Mouse (Mus musculus) cerebellum, adult 2 months (tissue): ENCODE data around the gene Rin3.

Experiments
- CTCF ChIP-seq: fragments of 200-500 bp; IDR thresholded peaks from 2 replicates; pipeline ENCODE4 v1.5.1; 2011; ENCODE audit warnings: low read depth, mild to moderate bottlenecking, control low read depth, low read length, moderate library complexity, borderline replicate concordance; ENCODE audit not compliant: insufficient read depth
- POLR2A ChIP-seq: fragments of 200-500 bp; IDR thresholded peaks from 2 replicates; pipeline ENCODE4 v1.6.1; 2011; ENCODE audit warnings: low read length, control low read depth, borderline replicate concordance; ENCODE audit not compliant: insufficient read depth

DNA sequence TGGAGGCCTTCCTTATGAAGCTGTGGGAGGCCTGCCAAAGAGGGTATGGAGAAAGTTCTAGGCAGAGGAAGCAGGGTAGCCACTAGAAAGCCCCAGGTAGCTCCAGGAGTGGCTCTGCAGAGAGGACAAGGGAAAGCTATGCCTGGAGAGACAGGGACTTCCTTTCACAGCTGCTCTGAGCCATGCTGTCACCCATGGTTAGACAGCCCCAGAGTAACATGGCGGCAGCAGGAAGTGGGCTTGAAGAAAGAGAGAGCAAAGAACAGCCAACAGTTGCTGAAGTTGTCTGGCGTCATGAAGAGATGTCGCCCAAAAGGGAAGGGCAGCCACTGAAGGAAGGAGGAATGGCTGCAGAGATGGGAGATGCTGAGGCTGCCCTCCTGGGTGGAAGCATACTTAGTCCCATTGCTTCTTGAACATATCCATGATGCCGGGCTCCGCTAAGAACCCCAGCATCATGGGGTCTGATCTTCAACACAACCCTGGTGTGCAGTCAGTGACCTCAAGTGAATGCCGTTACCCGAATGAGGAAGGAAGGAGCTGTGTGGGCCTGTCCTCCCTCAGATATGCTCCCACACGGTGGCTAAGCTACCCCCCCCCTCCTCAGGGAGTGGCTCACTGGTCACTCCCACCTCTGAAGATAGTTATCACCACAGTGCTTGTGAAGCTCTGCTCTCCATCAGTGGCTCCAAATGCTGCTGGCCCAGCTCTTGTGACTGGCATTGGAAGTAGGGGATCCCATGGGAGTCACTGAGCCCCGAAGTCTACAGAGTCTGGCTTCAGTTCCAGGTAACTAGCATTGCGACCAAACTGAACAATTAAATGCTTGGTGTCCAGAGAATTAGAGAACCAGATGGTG, 71.5 kb downstream of the Rin3 start:
- TF ChIP-seq CTCF (no peak), POLR2A (no peak)
